Mouse (Mus musculus): ENCODE data around the gene Akap5. TPM values are rescaled to one million over a fixed set of nuclear protein-coding genes. Genes with fewer than 3 reads are reported as not detected.

Akap5 gene
- polyA plus RNA-seq, 1 experiment from 2014 or later, result 8.5 TPM

- Histone ChIP-seq H3K9ac (no peak overlapping the region), H3K4me3 (no peak overlapping the region), H3K4me1 (replicated peaks) (peaks cover 51% of the 10 kb centered on the region), H3K36me3 (peaks cover 32% of the 10 kb centered on the region), H3K27ac (ENCODE audit: poor library complexity, severe bottlenecking) (no peak overlapping the region), H3K27me3 (replicated peaks) (no peaks in the 10 kb centered on the region), H3K9me3 (replicated peaks) (no peaks in the 10 kb centered on the region), H3K4me2 (no peak overlapping the region)
- ATAC-seq (ENCODE audit: insufficient number of reproducible peaks, low FRiP score), result no peak
- 53% methylated on average over 6 of the region's 6 CpGs for WGBS
These were observed 14.1 kb upstream of the Akap5 start for GRCm38 (mm10) chr12:76310633-76311032.

DNA sequence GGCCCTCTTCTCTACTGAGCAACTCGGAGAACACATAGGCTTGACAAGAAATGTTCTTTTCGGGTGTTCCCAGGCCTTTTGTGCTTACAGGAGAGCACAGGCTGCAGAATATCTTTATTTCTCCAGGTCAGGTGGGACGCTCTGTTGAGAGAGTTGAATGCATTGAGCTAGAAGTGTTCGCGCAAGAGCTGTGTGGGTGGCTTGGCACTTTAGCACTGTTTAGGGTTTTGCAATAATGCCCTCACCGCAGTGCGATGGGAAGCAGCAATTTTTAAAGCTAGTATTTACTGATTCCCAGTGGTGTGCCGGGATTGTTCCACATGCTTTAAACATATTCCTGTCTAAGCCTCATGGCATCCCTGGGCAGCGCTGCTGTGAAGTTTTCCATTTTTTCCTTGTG lies 13.5 kb upstream of the Akap5 start:
- Histone ChIP-seq H3K4me1 (replicated peaks) (peaks cover 50% of the 10 kb centered on the region), H3K9me3 (replicated peaks) (no peaks in the 10 kb centered on the region), H3K36me3 (peaks cover 31% of the 10 kb centered on the region), H3K4me2 (no peak overlapping the region), H3K4me3 (no peak overlapping the region), H3K9ac (no peak overlapping the region), H3K27me3 (replicated peaks) (no peaks in the 10 kb centered on the region), H3K27ac (ENCODE audit: poor library complexity, severe bottlenecking) (no peak overlapping the region)
- WGBS, result 87% methylated on average over 9 of the region's 9 CpGs
- ATAC-seq (ENCODE audit: insufficient number of reproducible peaks, low FRiP score), result no peak

- no peaks in the 10 kb centered on the region for H3K27me3 ChIP-seq (replicated peaks)
- peaks cover 31% of the 10 kb centered on the region for H3K36me3 ChIP-seq
- no peak overlapping the region for H3K27ac ChIP-seq (ENCODE audit: poor library complexity, severe bottlenecking)
- WGBS, result 69% methylated on average over 8 of the region's 8 CpGs
- H3K4me2 ChIP-seq, result no peak overlapping the region
- no peak for ATAC-seq (ENCODE audit: insufficient number of reproducible peaks, low FRiP score)
- H3K9me3 ChIP-seq (replicated peaks), result no peaks in the 10 kb centered on the region
- no peak overlapping the region for H3K4me3 ChIP-seq
- peaks cover 48% of the 10 kb centered on the region for H3K4me1 ChIP-seq (replicated peaks)
- no peak overlapping the region for H3K9ac ChIP-seq
These were observed 12.7 kb upstream of the Akap5 start for GRCm38 (mm10) chr12:76311951-76312350.

DNA sequence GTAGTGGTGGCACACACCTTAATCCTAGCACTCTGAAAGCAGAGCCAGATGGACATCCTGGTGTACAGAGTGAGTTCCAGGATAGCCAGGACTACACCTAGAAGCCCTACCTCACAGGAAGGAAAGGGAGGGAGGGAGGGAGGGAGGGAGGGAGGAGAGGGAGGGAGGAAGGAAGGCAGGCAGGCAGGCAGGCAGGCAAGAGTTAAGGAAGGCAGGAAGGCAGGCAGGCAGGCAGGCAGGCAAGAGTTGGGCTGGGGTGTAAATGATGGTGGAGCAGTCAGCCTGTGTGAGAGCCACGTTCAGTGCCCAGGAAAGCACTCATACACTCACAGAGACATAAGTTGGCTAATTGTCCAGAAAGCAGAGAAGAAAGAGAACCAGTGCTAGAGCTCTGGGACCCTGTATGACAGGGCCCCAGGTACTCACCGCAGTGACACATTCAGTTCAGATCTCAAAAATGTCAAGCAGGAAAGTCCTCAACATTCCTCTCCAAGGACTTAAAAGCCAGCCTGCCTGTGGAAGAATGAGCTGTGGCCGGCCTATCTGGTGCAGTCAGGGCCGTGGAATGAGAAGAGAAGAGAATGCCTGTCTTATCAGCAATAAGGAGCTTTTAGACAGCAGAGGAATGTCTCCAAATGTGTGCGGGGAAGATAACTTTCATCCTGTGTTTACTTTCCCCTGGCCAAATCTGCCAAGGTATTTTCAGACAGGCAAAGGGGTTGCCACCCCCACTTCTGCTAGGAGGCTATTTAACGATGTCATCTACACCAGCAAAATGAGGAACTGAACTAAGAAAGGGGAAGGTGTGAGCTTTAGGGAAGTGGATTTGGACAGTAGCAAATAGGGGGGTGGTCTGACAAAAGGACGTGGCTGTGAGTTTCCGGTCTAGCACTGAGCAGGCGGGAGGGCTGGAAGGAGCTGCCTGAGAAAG lies 6.1 kb upstream of the Akap5 start:
- ATAC-seq (ENCODE audit: insufficient number of reproducible peaks, low FRiP score), result peak; percentile 89
- Histone ChIP-seq H3K36me3 (peaks cover 35% of the 10 kb centered on the region), H3K27ac (ENCODE audit: poor library complexity, severe bottlenecking) (peak overlapping the region; percentile 96), H3K9me3 (replicated peaks) (no peaks in the 10 kb centered on the region), H3K27me3 (replicated peaks) (no peaks in the 10 kb centered on the region), H3K4me1 (replicated peaks) (peaks cover 45% of the 10 kb centered on the region), H3K4me3 (no peak overlapping the region), H3K9ac (peak overlapping the region; percentile 42), H3K4me2 (peak overlapping the region; percentile 51)
- WGBS, result 3% methylated on average over 9 of the region's 9 CpGs

- no peak for ATAC-seq (ENCODE audit: insufficient number of reproducible peaks, low FRiP score)
- Histone ChIP-seq H3K36me3 (peaks cover 25% of the 10 kb centered on the region), H3K9me3 (replicated peaks) (no peaks in the 10 kb centered on the region), H3K4me3 (no peak overlapping the region), H3K27me3 (replicated peaks) (no peaks in the 10 kb centered on the region), H3K4me1 (replicated peaks) (peaks cover 18% of the 10 kb centered on the region), H3K9ac (no peak overlapping the region), H3K27ac (ENCODE audit: poor library complexity, severe bottlenecking) (no peak overlapping the region), H3K4me2 (no peak overlapping the region)
- WGBS, result 78% methylated on average over 23 of the region's 23 CpGs
These were observed 1.9 kb downstream of the Akap5 start for GRCm38 (mm10) chr12:76326437-76327220.

DNA sequence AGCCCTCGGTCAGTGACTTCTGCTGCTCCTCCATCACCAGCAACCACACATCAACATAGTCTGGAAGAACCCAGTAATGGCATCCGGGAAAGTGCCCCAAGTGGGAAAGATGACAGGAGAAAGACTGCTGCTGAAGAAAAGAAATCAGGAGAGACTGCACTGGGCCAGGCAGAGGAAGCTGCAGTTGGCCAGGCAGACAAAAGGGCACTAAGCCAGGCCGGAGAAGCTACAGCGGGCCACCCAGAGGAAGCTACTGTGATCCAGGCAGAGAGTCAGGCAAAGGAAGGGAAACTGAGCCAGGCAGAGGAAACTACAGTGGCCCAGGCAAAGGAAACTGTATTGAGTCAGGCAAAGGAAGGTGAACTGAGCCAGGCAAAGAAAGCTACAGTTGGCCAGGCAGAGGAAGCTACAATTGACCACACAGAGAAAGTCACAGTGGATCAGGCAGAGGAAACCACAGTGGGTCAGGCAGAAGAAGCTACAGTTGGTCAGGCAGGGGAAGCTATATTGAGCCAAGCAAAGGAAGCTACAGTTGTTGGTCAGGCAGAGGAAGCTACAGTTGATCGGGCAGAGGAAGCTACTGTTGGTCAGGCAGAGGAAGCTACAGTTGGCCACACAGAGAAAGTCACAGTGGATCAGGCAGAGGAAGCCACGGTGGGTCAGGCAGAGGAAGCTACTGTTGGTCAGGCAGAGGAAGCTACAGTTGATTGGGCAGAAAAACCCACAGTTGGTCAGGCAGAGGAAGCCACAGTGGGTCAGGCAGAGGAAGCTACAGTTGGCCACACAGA lies 4.1 kb downstream of the Akap5 start:
- H3K9me3 ChIP-seq (replicated peaks), result no peaks in the 10 kb centered on the region
- H3K4me1 ChIP-seq (replicated peaks), result peaks cover 16% of the 10 kb centered on the region; the same call in 1 of the 2 replicates
- H3K4me2 ChIP-seq, result no peak overlapping the region
- H3K36me3 ChIP-seq, result peaks cover 25% of the 10 kb centered on the region
- WGBS, result 82% methylated on average over 6 of the region's 6 CpGs
- no peaks in the 10 kb centered on the region for H3K27me3 ChIP-seq (replicated peaks)
- H3K4me3 ChIP-seq, result no peak overlapping the region
- ATAC-seq (ENCODE audit: insufficient number of reproducible peaks, low FRiP score), result no peak
- H3K9ac ChIP-seq, result no peak overlapping the region
- H3K27ac ChIP-seq (ENCODE audit: poor library complexity, severe bottlenecking), result no peak overlapping the region

DNA sequence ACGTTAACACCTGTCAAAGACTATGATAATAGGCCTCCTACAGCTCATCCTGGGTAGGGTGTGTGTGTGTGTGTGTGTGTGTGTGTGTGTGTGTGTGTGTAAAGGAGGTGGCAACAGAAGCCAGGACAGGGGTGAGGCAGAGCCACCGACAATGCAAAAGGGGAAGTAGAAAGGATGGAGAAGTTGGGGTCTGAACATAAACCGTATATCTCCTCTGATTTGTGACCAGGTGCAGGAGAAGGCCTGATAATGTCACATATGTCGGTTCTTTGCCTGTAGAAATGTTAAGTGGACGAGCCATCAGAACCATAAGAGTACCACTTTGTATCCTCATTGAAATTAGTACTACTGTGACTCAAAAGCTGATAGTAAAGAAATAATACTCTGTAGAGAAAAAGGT lies 9.0 kb downstream of the Akap5 start:
- no peak overlapping the region for H3K27ac ChIP-seq (ENCODE audit: poor library complexity, severe bottlenecking)
- no peak overlapping the region for H3K9ac ChIP-seq
- peaks cover 19% of the 10 kb centered on the region for H3K36me3 ChIP-seq
- no peak overlapping the region for H3K4me2 ChIP-seq
- WGBS, result 86% methylated on average over 5 of the region's 5 CpGs
- no peaks in the 10 kb centered on the region for H3K9me3 ChIP-seq (replicated peaks)
- H3K4me1 ChIP-seq (replicated peaks), result peaks cover 4% of the 10 kb centered on the region
- no peak for ATAC-seq (ENCODE audit: insufficient number of reproducible peaks, low FRiP score)
- H3K27me3 ChIP-seq (replicated peaks), result no peaks in the 10 kb centered on the region
- no peak overlapping the region for H3K4me3 ChIP-seq

GRCm38 (mm10) chr12:76335641-76336040 lies 10.9 kb downstream of the Akap5 start:
- WGBS, result 77% methylated on average over 5 of the region's 5 CpGs
- H3K4me1 ChIP-seq (replicated peaks), result peaks cover 4% of the 10 kb centered on the region
- no peaks in the 10 kb centered on the region for H3K9me3 ChIP-seq (replicated peaks)
- peaks cover 6% of the 10 kb centered on the region for H3K36me3 ChIP-seq
- no peak overlapping the region for H3K27ac ChIP-seq (ENCODE audit: poor library complexity, severe bottlenecking)
- H3K9ac ChIP-seq, result no peak overlapping the region
- no peak overlapping the region for H3K4me3 ChIP-seq
- no peak overlapping the region for H3K4me2 ChIP-seq
- H3K27me3 ChIP-seq (replicated peaks), result no peaks in the 10 kb centered on the region
- no peak for ATAC-seq (ENCODE audit: insufficient number of reproducible peaks, low FRiP score)

DNA sequence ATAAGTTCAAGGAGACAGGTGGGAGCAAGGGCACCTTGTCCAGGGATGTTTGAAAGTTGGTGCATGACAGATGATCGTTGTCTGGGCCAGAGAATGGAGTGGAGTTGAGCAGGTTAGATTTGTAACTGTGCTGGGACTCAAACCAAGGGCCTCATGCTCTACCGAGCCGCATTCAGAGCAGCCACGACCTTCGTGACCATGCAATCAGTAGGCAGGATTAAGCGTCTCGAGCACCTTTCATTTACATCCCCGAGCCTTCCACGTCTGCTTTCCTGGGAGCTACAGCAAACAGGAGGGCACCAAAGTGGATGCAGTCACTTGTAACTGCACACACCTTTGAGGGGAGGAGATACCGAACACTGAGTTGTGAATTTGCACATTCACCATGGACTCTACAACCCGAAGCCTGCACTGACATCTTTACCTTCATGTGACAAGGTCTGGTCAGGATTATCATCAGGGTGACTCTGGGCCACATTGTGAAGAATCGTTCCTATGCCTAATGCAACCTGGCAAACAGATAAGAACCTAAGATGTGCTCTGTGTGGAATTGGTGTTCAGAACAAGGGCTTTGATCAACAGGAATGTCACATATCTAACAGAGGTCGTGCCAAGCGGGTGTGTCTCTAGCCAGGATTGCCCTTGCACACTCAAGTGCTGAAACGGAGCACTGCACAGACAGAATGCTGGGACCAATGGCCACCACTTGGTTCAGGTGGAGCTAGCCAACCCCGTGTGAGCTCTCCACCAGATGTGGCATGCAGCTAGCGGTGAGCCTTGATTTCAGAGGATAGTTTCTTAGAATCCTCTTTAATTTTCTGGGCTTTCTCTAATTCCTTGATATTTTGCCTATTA lies 11.6 kb downstream of the Akap5 start:
- Histone ChIP-seq H3K4me1 (replicated peaks) (peaks cover 4% of the 10 kb centered on the region), H3K36me3 (no peaks in the 10 kb centered on the region), H3K4me3 (no peak overlapping the region), H3K9ac (no peak overlapping the region), H3K27me3 (replicated peaks) (no peaks in the 10 kb centered on the region), H3K4me2 (no peak overlapping the region), H3K9me3 (replicated peaks) (no peaks in the 10 kb centered on the region), H3K27ac (ENCODE audit: poor library complexity, severe bottlenecking) (no peak overlapping the region)
- no peak for ATAC-seq (ENCODE audit: insufficient number of reproducible peaks, low FRiP score)
- WGBS, result 60% methylated on average over 17 of the region's 17 CpGs

DNA sequence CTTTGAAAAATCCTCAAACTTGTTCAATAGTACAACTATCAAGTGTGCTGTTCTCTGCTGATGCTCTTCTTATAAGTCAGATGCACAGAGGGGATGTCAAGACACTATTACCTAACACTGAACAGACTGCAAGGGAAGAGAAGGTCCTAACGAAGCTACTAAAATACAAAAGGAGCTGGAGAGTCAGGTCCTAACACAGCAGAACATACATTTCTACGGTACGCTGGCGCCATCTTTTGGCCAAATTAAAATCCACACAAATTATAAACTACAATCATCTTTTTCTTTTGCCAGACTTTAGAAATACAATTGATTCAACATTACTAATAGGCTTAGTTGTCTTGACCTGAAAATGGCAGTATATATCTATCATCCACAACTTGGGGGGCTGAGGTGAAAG lies 16.4 kb downstream of the Akap5 start:
- ATAC-seq (ENCODE audit: insufficient number of reproducible peaks, low FRiP score), result no peak
- peaks cover 4% of the 10 kb centered on the region for H3K4me1 ChIP-seq (replicated peaks)
- no peak overlapping the region for H3K9ac ChIP-seq
- WGBS, result 3% methylated on average over 4 of the region's 4 CpGs
- H3K9me3 ChIP-seq (replicated peaks), result no peaks in the 10 kb centered on the region
- H3K4me2 ChIP-seq, result no peak overlapping the region
- H3K4me3 ChIP-seq, result no peak overlapping the region
- H3K36me3 ChIP-seq, result 0 out of 2 replicates have a peak, but pooled peaks cover 6% of the 10 kb centered on the region
- H3K27ac ChIP-seq (ENCODE audit: poor library complexity, severe bottlenecking), result no peak overlapping the region
- no peaks in the 10 kb centered on the region for H3K27me3 ChIP-seq (replicated peaks)
